Mouse (Mus musculus): Measurements from ENCODE around the gene Fez1.

GRCm38 (mm10) chr9:36894242-36894641 lies 72.6 kb downstream of the Fez1 start:
- no peak for TF ChIP-seq GATA1 (IDR thresholded peaks at IDR 0.05; ENCODE audit: borderline replicate concordance, low read length)
- no peak for TF ChIP-seq FLI1 (IDR thresholded peaks at IDR 0.05; ENCODE audit: low read length)
